Mouse (Mus musculus) kidney, postnatal 14 days (tissue): Measurements from ENCODE around the gene Fbxw26.
A peak's percentile ranks its signal among the peaks of the same experiment; 100 is the strongest.
"Not testable (repeated sequence)": the region's sequence is repeated elsewhere in the genome, so short reads cannot be mapped to it uniquely, and the experiment has no call there.

ENCODE experiments used
- DNase-seq: peaks from one replicate; pipeline ENCODE4 v3.0.0; 2022; ENCODE audit warnings: mixed read lengths

Fbxw26 gene

GRCm38 (mm10) chr9:109745989-109746388 lies at the start of gene Fbxw26:
TSS of gene Fbxw26 (minus strand) at chr9:109746089.
- DNase-seq: not testable (repeated sequence)

GRCm38 (mm10) chr9:109795221-109795620 lies 49.3 kb upstream of the Fbxw26 start:
- DNase-seq: no peak

- not testable (repeated sequence) for DNase-seq
These were observed 44.7 kb upstream of the Fbxw26 start, which contains the start of gene Fbxw27 for GRCm38 (mm10) chr9:109790570-109790969. TSS of gene Fbxw27 (minus strand) at chr9:109790670.

- not testable (repeated sequence) for DNase-seq
These were observed 21.0 kb upstream of the Fbxw26 start for GRCm38 (mm10) chr9:109766841-109767240.

DNA sequence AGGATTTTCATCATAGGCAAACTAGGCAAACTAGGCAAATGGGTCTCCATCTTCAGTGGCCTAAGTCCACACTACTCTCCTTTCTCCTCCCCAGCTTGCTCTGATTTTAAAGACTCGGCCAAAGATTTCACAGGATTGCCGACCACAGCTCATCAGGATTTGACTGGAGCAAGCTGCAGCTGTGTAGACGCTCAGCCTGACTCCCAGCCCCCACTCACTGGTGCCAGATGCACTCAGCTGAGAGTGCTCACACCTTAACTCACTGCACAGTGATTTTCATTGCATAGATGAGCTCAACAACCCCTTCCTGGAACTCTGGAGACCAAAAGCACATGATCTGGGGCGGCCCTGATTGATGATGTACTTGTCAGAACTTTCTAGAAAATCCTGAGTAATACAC lies 43.3 kb downstream of the Fbxw26 start, which contains the start of gene Fbxw18:
Gene Fbxw18, minus strand, starts transcription at position 101 of the 400 bp plus-strand sequence.
- not testable (repeated sequence) for DNase-seq

DNA sequence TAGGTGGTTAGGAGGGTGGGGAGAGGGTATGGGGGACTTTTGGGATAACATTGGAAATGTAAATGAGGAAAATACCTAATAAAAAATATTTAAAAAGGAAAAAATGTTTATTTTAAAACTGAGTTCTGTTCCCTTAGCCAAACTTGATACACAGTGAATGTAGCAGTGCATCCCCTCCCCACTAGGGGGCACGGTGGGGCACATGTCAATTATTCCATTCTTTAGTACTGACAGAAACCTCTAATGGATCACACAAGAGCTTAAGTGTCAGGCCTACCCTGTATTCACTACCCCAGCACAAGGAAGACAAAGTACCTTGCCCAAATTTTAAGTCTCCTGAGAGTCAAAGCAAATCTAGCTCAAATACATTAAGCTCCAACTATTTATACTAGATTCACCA lies 60.6 kb downstream of the Fbxw26 start:
- peak; percentile 64 for DNase-seq
